Mouse (Mus musculus): ENCODE data around the gene Sept9. TPM values are rescaled to one million over a fixed set of nuclear protein-coding genes. Genes with fewer than 3 reads are reported as not detected.
A peak's percentile ranks its signal among the peaks of the same experiment; 100 is the strongest.

Sept9 gene
- polyA plus RNA-seq (2016; fragmentation: Nextera tagmentation; extraction: Ambion mirVana) = 180 and 192 TPM in 2 replicates

GRCm38 (mm10) chr11:117199282-117200175 is at the start of gene Sept9:
Gene Sept9 (plus strand): TSS chr11:117199661.
- ATAC-seq (ENCODE audit: low FRiP score) = no peak
- Histone ChIP-seq H3K4me1 (peaks cover 10% of the 10 kb centered on the region), H3K27me3 (peaks cover 76% of the 10 kb centered on the region), H3K4me3 (replicated peaks) (peak within 1 kb of the TSS; percentile 47), H3K9ac (peak within 1 kb of the TSS; percentile 38; the same call in 1 of the 2 replicates), H3K36me3 (replicated peaks) (no peaks in the 10 kb centered on the region), H3K9me3 (no peaks in the 10 kb centered on the region), H3K4me2 (peak within 1 kb of the TSS; percentile 76), H3K27ac (no peak within 1 kb of the TSS)
- WGBS = under 1% methylated on average over 55 of the region's 70 CpGs

DNA sequence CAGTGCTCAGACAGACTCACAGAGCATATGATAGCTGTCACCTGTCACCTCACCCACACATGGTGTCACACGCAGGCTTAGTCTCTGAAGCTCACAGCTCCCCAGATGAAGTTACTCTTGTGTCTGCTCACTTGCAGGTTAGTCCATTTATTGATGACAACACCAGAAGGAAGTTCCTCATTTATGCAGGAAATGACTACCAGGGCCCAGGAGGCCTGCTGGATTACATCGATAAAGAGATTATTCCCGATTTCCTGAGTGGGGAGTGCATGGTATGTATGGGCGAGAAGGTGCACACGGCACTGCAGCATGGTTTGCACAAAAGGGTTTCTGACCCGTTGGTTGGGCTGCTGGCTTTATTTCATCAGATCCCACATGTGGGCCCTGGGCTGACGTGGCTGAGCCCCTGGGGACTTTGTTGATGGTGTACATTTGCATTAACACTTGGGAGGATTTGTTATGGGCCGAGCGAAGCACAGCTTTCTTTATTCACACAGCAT is 48.9 kb upstream of the Sept9 start:
- no peak for ATAC-seq (ENCODE audit: low FRiP score)
- no peak overlapping the region for H3K4me2 ChIP-seq
- H3K9me3 ChIP-seq = no peaks in the 10 kb centered on the region
- peaks cover 79% of the 10 kb centered on the region for H3K36me3 ChIP-seq (replicated peaks)
- 0 out of 2 replicates have a peak, but pooled peaks cover 7% of the 10 kb centered on the region for H3K4me1 ChIP-seq
- WGBS = 88% methylated on average over 9 of the region's 9 CpGs
- no peak overlapping the region for H3K4me3 ChIP-seq (replicated peaks)
- H3K27ac ChIP-seq = no peak overlapping the region
- no peak overlapping the region for H3K9ac ChIP-seq
- H3K27me3 ChIP-seq = no peaks in the 10 kb centered on the region

- Histone ChIP-seq H3K27ac (no peak overlapping the region), H3K36me3 (replicated peaks) (peaks cover 78% of the 10 kb centered on the region), H3K9ac (no peak overlapping the region), H3K4me1 (peaks cover 14% of the 10 kb centered on the region), H3K4me3 (replicated peaks) (no peak overlapping the region), H3K4me2 (no peak overlapping the region), H3K9me3 (no peaks in the 10 kb centered on the region), H3K27me3 (no peaks in the 10 kb centered on the region)
- 90% methylated on average over 7 of the region's 7 CpGs for WGBS
- ATAC-seq (ENCODE audit: low FRiP score) = no peak
Observed at GRCm38 (mm10) chr11:117151461-117151860, 48.0 kb upstream of the Sept9 start.

DNA sequence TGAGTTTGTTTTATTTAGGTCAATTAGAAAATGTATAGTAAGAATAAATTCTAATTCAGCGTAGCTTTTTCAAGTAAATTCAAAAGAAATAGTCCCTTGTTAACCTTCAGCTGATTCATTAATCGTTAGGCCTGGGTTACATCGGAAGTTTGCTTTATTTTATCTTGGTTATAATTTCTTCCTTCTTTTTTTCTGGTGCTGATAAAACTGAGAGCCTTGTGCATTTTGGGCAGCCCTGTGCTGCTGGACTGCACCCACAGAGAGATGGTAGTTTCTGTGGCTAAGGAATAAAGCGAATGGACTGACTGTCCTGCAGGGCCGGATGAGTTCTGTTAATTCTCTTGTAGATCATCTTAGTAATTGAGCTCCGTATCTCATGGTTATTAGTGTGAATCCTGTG is 46.9 kb upstream of the Sept9 start:
- no peak for ATAC-seq (ENCODE audit: low FRiP score)
- peaks cover 77% of the 10 kb centered on the region for H3K36me3 ChIP-seq (replicated peaks)

DNA sequence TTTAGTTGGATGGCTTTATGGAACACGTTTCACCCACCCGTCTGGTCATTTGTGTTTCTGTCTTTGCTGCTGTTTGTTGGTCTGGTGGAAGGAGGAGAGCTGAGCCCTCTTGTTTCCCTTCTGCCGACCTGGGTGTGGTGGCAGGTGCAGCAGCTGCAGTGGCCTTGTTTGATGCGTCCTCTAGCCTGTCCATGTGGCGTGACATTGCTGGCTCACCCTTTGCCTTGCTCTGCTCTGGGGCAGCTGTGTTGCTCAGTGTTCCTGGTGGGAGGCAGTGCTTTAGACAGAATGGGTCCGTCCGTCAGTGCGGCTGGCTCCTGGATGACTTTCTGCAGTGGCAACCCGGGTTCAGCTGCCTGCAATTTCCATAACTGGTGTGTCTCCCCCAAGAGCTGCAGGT is 45.9 kb upstream of the Sept9 start:
- H3K4me1 ChIP-seq = peaks cover 14% of the 10 kb centered on the region

More for the DNA sequence above, 46.9 kb upstream of the Sept9 start:
- Histone ChIP-seq H3K4me3 (replicated peaks) (no peak overlapping the region), H3K27ac (no peak overlapping the region), H3K9me3 (no peaks in the 10 kb centered on the region), H3K27me3 (no peaks in the 10 kb centered on the region), H3K4me2 (no peak overlapping the region), H3K4me1 (peaks cover 14% of the 10 kb centered on the region), H3K9ac (no peak overlapping the region)
- WGBS = 88% methylated on average over 6 of the region's 6 CpGs

DNA sequence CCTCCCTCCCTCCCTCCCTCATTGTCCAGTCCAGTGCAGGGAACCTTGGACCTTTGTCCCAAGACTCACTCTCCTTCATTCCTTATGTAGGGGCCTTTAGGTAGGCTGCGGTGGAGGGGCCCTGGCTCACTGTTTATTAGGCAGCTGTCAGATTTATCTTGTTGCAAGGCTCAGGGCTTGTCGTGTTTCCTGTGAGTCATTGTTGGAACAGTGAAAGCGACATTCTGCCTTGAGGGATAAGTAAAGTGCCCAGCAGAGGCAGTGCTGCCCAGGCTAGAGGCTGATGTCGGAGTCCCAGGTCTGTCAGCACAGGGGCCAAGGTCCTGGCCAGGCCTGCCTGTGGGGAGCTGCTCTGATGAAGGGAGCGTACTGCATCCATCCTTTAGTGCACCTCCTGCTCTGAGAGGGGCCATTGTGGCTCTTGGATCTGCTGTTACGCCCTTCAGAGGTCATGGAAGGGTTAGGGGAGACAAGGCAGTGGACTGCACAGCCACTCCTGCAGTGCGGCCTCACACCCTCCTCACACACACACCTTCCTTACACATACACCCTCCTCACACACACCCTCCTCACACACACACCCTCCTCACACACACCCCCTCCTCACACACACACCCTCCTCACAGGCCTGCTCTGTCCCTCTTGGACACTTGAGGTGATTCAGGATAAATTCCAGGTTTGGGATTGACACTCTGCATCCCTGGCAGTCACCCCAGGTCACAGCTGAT is 45.2 kb upstream of the Sept9 start:
- peaks cover 14% of the 10 kb centered on the region for H3K4me1 ChIP-seq
- WGBS = 54% methylated on average over 7 of the region's 7 CpGs
- peaks cover 75% of the 10 kb centered on the region for H3K36me3 ChIP-seq (replicated peaks)
- H3K4me3 ChIP-seq (replicated peaks) = no peak overlapping the region
- H3K27ac ChIP-seq = no peak overlapping the region
- H3K9me3 ChIP-seq = no peaks in the 10 kb centered on the region
- ATAC-seq (ENCODE audit: low FRiP score) = no peak
- no peaks in the 10 kb centered on the region for H3K27me3 ChIP-seq
- H3K4me2 ChIP-seq = no peak overlapping the region
- H3K9ac ChIP-seq = no peak overlapping the region

More for the DNA sequence above, 45.9 kb upstream of the Sept9 start:
- H3K9me3 ChIP-seq = no peaks in the 10 kb centered on the region
- WGBS = 75% methylated on average over 9 of the region's 9 CpGs
- H3K27me3 ChIP-seq = no peaks in the 10 kb centered on the region
- H3K4me3 ChIP-seq (replicated peaks) = no peak overlapping the region
- H3K36me3 ChIP-seq (replicated peaks) = peaks cover 76% of the 10 kb centered on the region
- no peak overlapping the region for H3K4me2 ChIP-seq
- no peak overlapping the region for H3K9ac ChIP-seq
- no peak for ATAC-seq (ENCODE audit: low FRiP score)
- H3K27ac ChIP-seq = 0 out of 2 replicates have a peak overlapping the region, but pooled peaks have one; percentile 20

DNA sequence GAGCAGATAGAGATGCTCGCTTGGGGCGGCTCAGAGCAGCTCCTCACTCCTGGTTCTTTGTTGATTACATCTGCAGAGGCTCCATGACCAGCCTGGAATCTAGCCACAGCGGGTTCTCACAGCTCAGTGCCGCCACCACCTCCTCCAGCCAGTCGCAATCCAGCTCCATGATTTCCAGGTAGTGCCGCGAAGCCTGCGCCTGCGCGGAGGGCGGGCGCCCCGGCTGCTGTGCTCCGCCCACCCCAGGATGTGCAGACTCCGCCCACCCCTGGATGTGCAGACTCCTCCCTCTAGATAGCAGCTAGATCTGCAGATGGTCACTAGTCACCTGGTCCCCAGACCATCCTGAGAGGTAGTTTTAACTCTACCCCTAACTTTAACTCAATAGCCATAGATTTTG is 42.7 kb upstream of the Sept9 start:
- Histone ChIP-seq H3K36me3 (replicated peaks) (peaks cover 58% of the 10 kb centered on the region), H3K4me1 (peaks cover 14% of the 10 kb centered on the region), H3K4me2 (no peak overlapping the region), H3K27me3 (no peaks in the 10 kb centered on the region), H3K27ac (no peak overlapping the region), H3K9me3 (no peaks in the 10 kb centered on the region), H3K9ac (no peak overlapping the region), H3K4me3 (replicated peaks) (no peak overlapping the region)
- peak; percentile 64 for ATAC-seq (ENCODE audit: low FRiP score)
- 3% methylated on average over 13 of the region's 15 CpGs for WGBS

DNA sequence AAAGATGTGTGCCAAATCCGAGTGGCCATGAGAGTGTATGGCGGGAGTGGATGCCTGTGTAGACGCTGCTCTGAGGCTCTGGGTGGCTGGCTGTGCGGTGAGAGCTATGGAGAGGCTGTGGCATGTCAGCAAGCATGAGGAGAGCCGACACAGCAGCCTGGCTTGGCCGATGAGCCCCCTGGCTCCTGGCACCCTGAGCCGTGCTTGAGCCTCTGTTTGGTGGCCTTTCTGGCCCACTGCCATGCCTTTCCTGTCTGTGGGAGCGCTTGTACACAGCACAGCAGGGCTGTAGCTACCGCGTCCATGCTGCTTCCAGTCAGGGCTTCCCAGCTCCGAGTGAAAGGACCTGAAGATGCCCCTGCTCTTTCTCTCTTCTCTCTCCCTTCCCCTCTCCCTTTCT is 41.1 kb upstream of the Sept9 start:
- Histone ChIP-seq H3K27me3 (no peaks in the 10 kb centered on the region), H3K27ac (no peak overlapping the region), H3K4me2 (no peak overlapping the region), H3K9me3 (no peaks in the 10 kb centered on the region), H3K4me1 (peaks cover 14% of the 10 kb centered on the region), H3K9ac (no peak overlapping the region), H3K4me3 (replicated peaks) (no peak overlapping the region), H3K36me3 (replicated peaks) (peaks cover 55% of the 10 kb centered on the region)
- WGBS = 82% methylated on average over 11 of the region's 11 CpGs
- no peak for ATAC-seq (ENCODE audit: low FRiP score)

GRCm38 (mm10) chr11:117159257-117159945 is 40.1 kb upstream of the Sept9 start:
- peaks cover 14% of the 10 kb centered on the region for H3K4me1 ChIP-seq
- no peaks in the 10 kb centered on the region for H3K9me3 ChIP-seq
- no peak overlapping the region for H3K9ac ChIP-seq
- H3K36me3 ChIP-seq (replicated peaks) = peaks cover 49% of the 10 kb centered on the region
- no peaks in the 10 kb centered on the region for H3K27me3 ChIP-seq
- no peak for ATAC-seq (ENCODE audit: low FRiP score)
- 88% methylated on average over 13 of the region's 13 CpGs for WGBS
- H3K4me3 ChIP-seq (replicated peaks) = no peak overlapping the region
- no peak overlapping the region for H3K4me2 ChIP-seq
- no peak overlapping the region for H3K27ac ChIP-seq

DNA sequence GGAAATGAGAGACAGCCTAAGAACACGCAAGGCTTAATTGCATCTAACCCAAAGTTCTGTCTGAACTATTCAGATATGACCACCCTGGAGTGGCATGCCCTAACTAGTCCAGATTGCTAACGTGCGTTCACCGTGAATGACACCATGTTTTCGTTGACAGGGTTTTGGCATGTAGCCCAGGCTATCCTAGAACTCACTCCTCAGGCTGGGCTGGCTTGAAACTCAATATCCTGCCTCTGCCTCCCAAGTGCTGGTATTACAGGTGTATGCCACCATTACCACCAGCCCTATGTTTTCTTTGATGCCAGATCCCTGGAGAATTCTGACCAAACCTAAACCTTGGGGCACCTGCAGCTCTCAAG is 39.5 kb upstream of the Sept9 start:
- no peaks in the 10 kb centered on the region for H3K9me3 ChIP-seq
- no peak overlapping the region for H3K27ac ChIP-seq
- peaks cover 14% of the 10 kb centered on the region for H3K4me1 ChIP-seq
- no peak overlapping the region for H3K4me3 ChIP-seq (replicated peaks)
- ATAC-seq (ENCODE audit: low FRiP score) = no peak
- no peak overlapping the region for H3K9ac ChIP-seq
- H3K36me3 ChIP-seq (replicated peaks) = peaks cover 43% of the 10 kb centered on the region
- WGBS = 85% methylated on average over 5 of the region's 5 CpGs
- no peaks in the 10 kb centered on the region for H3K27me3 ChIP-seq
- no peak overlapping the region for H3K4me2 ChIP-seq

GRCm38 (mm10) chr11:117160791-117161190 is 38.7 kb upstream of the Sept9 start:
- Histone ChIP-seq H3K9me3 (no peaks in the 10 kb centered on the region), H3K4me2 (no peak overlapping the region), H3K27ac (no peak overlapping the region), H3K36me3 (replicated peaks) (peaks cover 35% of the 10 kb centered on the region), H3K4me3 (replicated peaks) (no peak overlapping the region), H3K9ac (no peak overlapping the region), H3K27me3 (no peaks in the 10 kb centered on the region), H3K4me1 (peaks cover 12% of the 10 kb centered on the region)
- no peak for ATAC-seq (ENCODE audit: low FRiP score)
- WGBS = 95% methylated on average over 12 of the region's 12 CpGs

DNA sequence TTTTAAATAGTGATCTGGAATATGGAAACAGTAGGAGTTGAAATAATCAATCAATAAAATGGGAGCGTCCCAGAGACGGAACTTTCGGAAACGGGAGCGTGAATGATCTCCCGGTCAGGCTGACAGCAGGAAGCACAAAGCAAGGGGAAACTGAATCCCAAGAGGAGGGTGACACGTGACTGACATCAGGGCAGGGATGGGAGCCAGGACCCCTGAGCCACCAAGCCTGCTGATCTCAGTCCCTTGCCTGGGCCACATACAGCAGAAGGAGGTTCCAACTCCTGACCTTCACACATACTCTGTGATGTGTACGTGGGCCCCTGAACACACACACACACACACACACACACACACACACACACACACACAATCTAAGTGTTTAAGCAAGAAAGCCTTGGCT is 37.9 kb upstream of the Sept9 start:
- no peak overlapping the region for H3K9ac ChIP-seq

More for the DNA sequence above, 37.9 kb upstream of the Sept9 start:
- H3K4me2 ChIP-seq = no peak overlapping the region
- 79% methylated on average over 8 of the region's 8 CpGs for whole genome bisulfite sequencing
- H3K27ac ChIP-seq = no peak overlapping the region
- no peaks in the 10 kb centered on the region for H3K27me3 ChIP-seq
- ATAC-seq (ENCODE audit: low FRiP score) = no peak
- peaks cover 32% of the 10 kb centered on the region for H3K36me3 ChIP-seq (replicated peaks)
- H3K9me3 ChIP-seq = no peaks in the 10 kb centered on the region
- no peak overlapping the region for H3K4me3 ChIP-seq (replicated peaks)
- H3K4me1 ChIP-seq = peaks cover 6% of the 10 kb centered on the region
